Mouse (Mus musculus) lung, postnatal 0 days (tissue): ENCODE measurements around the gene Mfsd2b. TPM values are rescaled to one million over a fixed set of nuclear protein-coding genes. Genes with fewer than 3 reads are reported as not detected.

Experiments
- ATAC-seq: fragments of 200-750 bp; cut with Nextera tagmentation; 2 replicates; pipeline ENCODE4 v1.8.0; 2017; ENCODE audit warnings: moderate library complexity
- DNase-seq: peaks from one replicate; pipeline ENCODE4 v3.0.0-alpha.2; 2016; ENCODE audit warnings: low spot score
- H3K27ac ChIP-seq: fragments of 300-500 bp; sonication (generic); 2 replicates; pipeline ENCODE4 v1.5.1; 2014; ENCODE audit warnings: antibody characterized with exemption, mild to moderate bottlenecking, low read length, mixed read lengths
- H3K27me3 ChIP-seq: fragments of 300-500 bp; sonication (generic); replicated peaks from 2 replicates; pipeline ENCODE4 v1.6.1; 2014; ENCODE audit warnings: low read length, mixed read lengths; ENCODE audit not compliant: insufficient read depth
- H3K36me3 ChIP-seq: fragments of 300-500 bp; sonication (generic); 2 replicates; pipeline ENCODE4 v1.6.1; 2014; ENCODE audit warnings: low read length, mixed read lengths; ENCODE audit not compliant: insufficient read depth
- H3K4me1 ChIP-seq: fragments of 300-500 bp; sonication (generic); 2 replicates; pipeline ENCODE4 v1.6.1; 2014; ENCODE audit warnings: antibody characterized with exemption, low read depth, low read length, mixed read lengths; ENCODE audit not compliant: insufficient read depth
- H3K4me2 ChIP-seq: fragments of 300-500 bp; sonication (generic); replicated peaks from 2 replicates; pipeline ENCODE4 v1.6.1; 2014; ENCODE audit warnings: low read depth, mild to moderate bottlenecking, low read length, moderate library complexity, mixed read lengths
- H3K4me3 ChIP-seq: fragments of 300-500 bp; sonication (generic); 2 replicates; pipeline ENCODE4 v1.5.1; 2014; ENCODE audit warnings: low read depth, low read length
- H3K9ac ChIP-seq: fragments of 300-500 bp; sonication (generic); replicated peaks from 2 replicates; pipeline ENCODE4 v1.6.1; 2014; ENCODE audit warnings: low read depth, mild to moderate bottlenecking
- H3K9me3 ChIP-seq: fragments of 300-500 bp; sonication (generic); 2 replicates; pipeline ENCODE4 v1.6.1; 2016; ENCODE audit warnings: low read length, mixed read lengths
- CTCF ChIP-seq: IDR thresholded peaks from 2 replicates; pipeline ENCODE4 v1.5.1; 2016; ENCODE audit warnings: antibody characterized with exemption, mild to moderate bottlenecking
- EP300 ChIP-seq: IDR thresholded peaks from 2 replicates; pipeline ENCODE4 v1.6.1; 2016; ENCODE audit warnings: antibody characterized with exemption, mild to moderate bottlenecking, control low read depth
- WGBS: fragments of 180-500 bp; shearing (Covaris S2); extraction: QIAGEN DNeasy Blood & Tissue Kit; methylation state at CpG from one replicate; pipeline ENCODE4 v1.1.7; 2014; 5-methylcytosine and 5-hydroxymethylcytosine counted together
- polyA plus RNA-seq: library from polyadenylated mRNA; unstranded; fragments of >200 nt; fragmentation: Nextera tagmentation; extraction: Ambion mirVana; gene quantifications from 2 replicates; pipeline ENCODE4 v1.2.1, GENCODE M21; 2015

Mfsd2b gene
- polyA plus RNA-seq, 1 experiment from 2014 or later, result 2.5 TPM

GRCm38 (mm10) chr12:4856160-4856559 is 18.0 kb downstream of the Mfsd2b start:
- Histone ChIP-seq H3K27ac (no peak overlapping the region), H3K9me3 (no peaks in the 10 kb centered on the region), H3K27me3 (no peaks in the 10 kb centered on the region), H3K4me3 (no peak overlapping the region), H3K4me1 (no peaks in the 10 kb centered on the region), H3K36me3 (no peaks in the 10 kb centered on the region), H3K4me2 (no peak overlapping the region), H3K9ac (no peak overlapping the region)
- peak; percentile 51 for TF ChIP-seq CTCF
- TF ChIP-seq EP300, result no peak
- WGBS, result 96% methylated on average over 5 of the region's 5 CpGs
- ATAC-seq (no peak), DNase-seq (no peak)

GRCm38 (mm10) chr12:4843741-4844140 is 30.4 kb downstream of the Mfsd2b start:
- peak; percentile 73 for ATAC-seq

GRCm38 (mm10) chr12:4842890-4843597 is 31.1 kb downstream of the Mfsd2b start, which contains the start of gene Wdcp:
Gene Wdcp (plus strand): TSS chr12:4843303.
- TF ChIP-seq EP300, result peak; percentile 31; the same call in 1 of the 2 replicates
- no peak for TF ChIP-seq CTCF
- Histone ChIP-seq H3K27me3 (no peaks in the 10 kb centered on the region), H3K4me3 (peak within 1 kb of the TSS; percentile 65), H3K9me3 (no peaks in the 10 kb centered on the region), H3K36me3 (no peaks in the 10 kb centered on the region), H3K4me2 (peak within 1 kb of the TSS; percentile 56), H3K27ac (peak within 1 kb of the TSS; percentile 69), H3K9ac (peak within 1 kb of the TSS; percentile 41), H3K4me1 (peaks cover 10% of the 10 kb centered on the region; the same call in 1 of the 2 replicates)
- DNase-seq (peak; percentile 96), ATAC-seq (peak; percentile 96)
- under 1% methylated on average over 30 of the region's 30 CpGs for WGBS

More at GRCm38 (mm10) chr12:4843741-4844140, 30.4 kb downstream of the Mfsd2b start:
- DNase-seq, result peak; percentile 65
- TF ChIP-seq CTCF, result no peak
- TF ChIP-seq EP300, result no peak
- Histone ChIP-seq H3K9me3 (no peaks in the 10 kb centered on the region), H3K27me3 (no peaks in the 10 kb centered on the region), H3K4me1 (peaks cover 10% of the 10 kb centered on the region; the same call in 1 of the 2 replicates), H3K27ac (peak overlapping the region; percentile 69), H3K36me3 (no peaks in the 10 kb centered on the region), H3K4me2 (peak overlapping the region; percentile 56), H3K9ac (peak overlapping the region; percentile 41; the same call in 1 of the 2 replicates), H3K4me3 (peak overlapping the region; percentile 65)
- 0% methylated on average over 12 of the region's 12 CpGs for WGBS

GRCm38 (mm10) chr12:4842456-4842855 is 31.7 kb downstream of the Mfsd2b start:
- no peak for DNase-seq
- WGBS, result 89% methylated on average over 8 of the region's 8 CpGs
- H3K4me2 ChIP-seq, result no peak overlapping the region
- no peaks in the 10 kb centered on the region for H3K9me3 ChIP-seq
- H3K9ac ChIP-seq, result no peak overlapping the region
- H3K27me3 ChIP-seq, result no peaks in the 10 kb centered on the region
- H3K4me1 ChIP-seq, result peaks cover 10% of the 10 kb centered on the region; the same call in 1 of the 2 replicates
- TF ChIP-seq EP300 (no peak), CTCF (no peak)
- H3K27ac ChIP-seq, result no peak overlapping the region
- no peak overlapping the region for H3K4me3 ChIP-seq
- H3K36me3 ChIP-seq, result no peaks in the 10 kb centered on the region
- no peak for ATAC-seq

GRCm38 (mm10) chr12:4841392-4841887 is 32.7 kb downstream of the Mfsd2b start, which contains the start of gene Fkbp1b:
Gene Fkbp1b (minus strand): TSS chr12:4841591.
- DNase-seq (peak; percentile 64), ATAC-seq (peak; percentile 43)
- peak within 1 kb of the TSS; percentile 55 for H3K9ac ChIP-seq
- H3K27ac ChIP-seq, result no peak within 1 kb of the TSS
- peak within 1 kb of the TSS; percentile 100 for H3K4me2 ChIP-seq
- no peaks in the 10 kb centered on the region for H3K9me3 ChIP-seq
- WGBS, result 3% methylated on average over 27 of the region's 37 CpGs
- peak within 1 kb of the TSS; percentile 70 for H3K4me3 ChIP-seq
- no peaks in the 10 kb centered on the region for H3K36me3 ChIP-seq
- no peaks in the 10 kb centered on the region for H3K27me3 ChIP-seq
- TF ChIP-seq CTCF, result no peak
- no peak for TF ChIP-seq EP300
- peaks cover 10% of the 10 kb centered on the region; the same call in 1 of the 2 replicates for H3K4me1 ChIP-seq

GRCm38 (mm10) chr12:4840741-4841140 is 33.4 kb downstream of the Mfsd2b start:
- TF ChIP-seq CTCF (no peak), EP300 (no peak)
- DNase-seq (peak; percentile 29), ATAC-seq (no peak)
- H3K27me3 ChIP-seq, result no peaks in the 10 kb centered on the region
- H3K27ac ChIP-seq, result no peak overlapping the region
- WGBS, result 0% methylated on average over 11 of the region's 11 CpGs
- no peaks in the 10 kb centered on the region for H3K36me3 ChIP-seq
- peaks cover 10% of the 10 kb centered on the region; the same call in 1 of the 2 replicates for H3K4me1 ChIP-seq
- peak overlapping the region; percentile 70 for H3K4me3 ChIP-seq
- 0 out of 2 replicates have a peak overlapping the region, but pooled peaks have one; percentile 55 for H3K9ac ChIP-seq
- H3K4me2 ChIP-seq, result peak overlapping the region; percentile 100
- no peaks in the 10 kb centered on the region for H3K9me3 ChIP-seq
